Comparison of ENCODE assay signal across 25 mouse cellular contexts in genomic region chr4:32257686-32258085, GRCm38 (mm10). TPM values are rescaled to one million over a fixed set of nuclear protein-coding genes. Genes with fewer than 3 reads are reported as not detected.
DNase-seq lines count a peak whose midpoint lies in the region; ATAC-seq and TF ChIP-seq lines count a peak whose summit lies in the region.
"Had no signal": no experiment of that assay in that cellular context is flagged by ENCODE, and none has a peak within 500 bp of the region (broad histone marks: within the 10 kb centered on the region; RNA-seq: fewer than 3 reads in every experiment).

No protein-coding gene starts in this region.

- H3K36me3 ChIP-seq in heart, embryonic 10.5 days, result 0 out of 2 replicates have a peak, but pooled peaks cover 3% of the 10 kb centered on the region
- H3K36me3 ChIP-seq in testis, adult 2 months (ENCODE audit: control insufficient read depth, insufficient read depth, low read length), result no peaks in the 10 kb centered on the region
- H3K36me3 ChIP-seq: heart, embryonic 13.5 days; hindbrain, embryonic 15.5 days; intestine, embryonic 15.5 days; midbrain, embryonic 15.5 days had no signal

- peak; percentile 65 for ATAC-seq in megakaryocyte, adult 5-6 weeks (ENCODE audit: poor library complexity, severe bottlenecking)
- ATAC-seq: intestine, embryonic 15.5 days; midbrain, embryonic 15.5 days had no signal

- no peaks in the 10 kb centered on the region for H3K27me3 ChIP-seq in heart, embryonic 10.5 days (ENCODE audit: insufficient read depth, poor library complexity, severe bottlenecking)
- no peaks in the 10 kb centered on the region for H3K27me3 ChIP-seq in testis, adult 2 months (ENCODE audit: control insufficient read depth, insufficient read depth, low read length)
- H3K27me3 ChIP-seq: embryonic facial prominence, embryonic 13.5 days; forebrain, embryonic 12.5 days; heart, embryonic 13.5 days; hindbrain, embryonic 15.5 days; intestine, embryonic 15.5 days; midbrain, embryonic 15.5 days; neural tube, embryonic 13.5 days had no signal

- DNase-seq in heart, embryonic 10.5 days (ENCODE audit: low spot score), result no peak
- DNase-seq in heart, adult 9 months (ENCODE audit: low spot score in 2 of 2), result no peak
- no peak for DNase-seq in testis, postnatal 14 days (ENCODE audit: low spot score)
- DNase-seq in thymus, postnatal 36 days, result peak; percentile 43 to 54
- DNase-seq in adrenal gland, postnatal 4 days (ENCODE audit: low spot score in 2 of 2), result no peak
- DNase-seq in ovary, adult 18-20 months (ENCODE audit: low spot score), result no peak
- DNase-seq: adrenal gland, postnatal 25 days; cerebellum, adult 11-12 months; embryo, embryonic 11 days; heart, postnatal 36 days; kidney, adult 9 months; kidney, postnatal 14 days; right cerebral cortex, adult 18-20 months had no signal

- peak overlapping the region; percentile 67; the same call in 1 of the 2 replicates for H3K27ac ChIP-seq in heart, embryonic 10.5 days
- no peak overlapping the region for H3K27ac ChIP-seq in testis, adult 2 months (ENCODE audit: control insufficient read depth, insufficient read depth, low read depth, low read length)
- H3K27ac ChIP-seq: embryonic facial prominence, embryonic 13.5 days; forebrain, embryonic 12.5 days; heart, embryonic 13.5 days; hindbrain, embryonic 15.5 days; intestine, embryonic 15.5 days; midbrain, embryonic 15.5 days; neural tube, embryonic 13.5 days; stomach, postnatal 0 days had no signal

- peaks cover 30% of the 10 kb centered on the region for H3K4me1 ChIP-seq in heart, embryonic 10.5 days
- peaks cover 4% of the 10 kb centered on the region for H3K4me1 ChIP-seq in testis, adult 2 months (ENCODE audit: control insufficient read depth, insufficient read depth, low read length)
- H3K4me1 ChIP-seq: intestine, embryonic 15.5 days had no signal

- TF ChIP-seq CTCF in testis, adult 2 months (IDR thresholded peaks at IDR 0.05; ENCODE audit: control insufficient read depth, insufficient read depth, insufficient replicate concordance, low read depth, low read length), result no peak

- H3K9me3 ChIP-seq in heart, embryonic 10.5 days, result no peaks in the 10 kb centered on the region
- H3K9me3 ChIP-seq: embryonic facial prominence, embryonic 13.5 days; forebrain, embryonic 12.5 days; heart, embryonic 13.5 days; hindbrain, embryonic 15.5 days; intestine, embryonic 15.5 days; midbrain, embryonic 15.5 days; neural tube, embryonic 13.5 days had no signal

- WGBS in heart, embryonic 10.5 days, result 55% methylated on average over 12 of the region's 12 CpGs

- no peak for TF ChIP-seq POLR2A in testis, adult 2 months (IDR thresholded peaks at IDR 0.05; ENCODE audit: control insufficient read depth, low read depth, low read length)

- no peak overlapping the region for H3K4me3 ChIP-seq in heart, embryonic 10.5 days
- H3K4me3 ChIP-seq in testis, adult 2 months (ENCODE audit: control insufficient read depth, low read depth, low read length), result peak overlapping the region; percentile 18; the same call in 1 of the 2 replicates
- H3K4me3 ChIP-seq: embryonic facial prominence, embryonic 13.5 days; erythroblast, embryonic 14.5 days; forebrain, embryonic 12.5 days; heart, embryonic 13.5 days; hindbrain, embryonic 15.5 days; intestine, embryonic 15.5 days; midbrain, embryonic 15.5 days; myocyte; neural tube, embryonic 13.5 days had no signal

RNA-seq across cellular contexts. Expression of gene Bach2, which starts 19.1 kb away (rescaled TPM):
- 7.7 and 8.8 TPM in 2 replicates for polyA plus RNA-seq in heart, embryonic 10.5 days (2016; fragmentation: Nextera tagmentation; extraction: Ambion mirVana)
- 2.3 and 2.5 TPM in 2 replicates for polyA plus RNA-seq in testis, adult 2 months (2012; rRNA removed)
- 3.3 and 3.6 TPM in 2 replicates for total RNA-seq in megakaryocyte, adult 5-6 weeks (2015)
- total RNA-seq in megakaryocyte, adult 5-6 weeks (2017), result 0.99 and 1.2 TPM in 2 replicates
- total RNA-seq in adrenal gland, postnatal 4 days (2021), result 10 to 100 TPM; 14.1 to 14.4 TPM

Comparison
In these comparisons a context has a peak if more than half of its experiments do, and no peak if none do; other contexts are left out.
1. DNase-seq: peak in thymus, postnatal 36 days (2 of 2); none in heart, embryonic 10.5 days (single experiment), heart, adult 9 months (0 of 2), testis, postnatal 14 days (single experiment), adrenal gland, postnatal 4 days (0 of 2) and ovary, adult 18-20 months (single experiment).